ENCODE assay signal across 8 mouse cellular contexts in the genomic region with DNA sequence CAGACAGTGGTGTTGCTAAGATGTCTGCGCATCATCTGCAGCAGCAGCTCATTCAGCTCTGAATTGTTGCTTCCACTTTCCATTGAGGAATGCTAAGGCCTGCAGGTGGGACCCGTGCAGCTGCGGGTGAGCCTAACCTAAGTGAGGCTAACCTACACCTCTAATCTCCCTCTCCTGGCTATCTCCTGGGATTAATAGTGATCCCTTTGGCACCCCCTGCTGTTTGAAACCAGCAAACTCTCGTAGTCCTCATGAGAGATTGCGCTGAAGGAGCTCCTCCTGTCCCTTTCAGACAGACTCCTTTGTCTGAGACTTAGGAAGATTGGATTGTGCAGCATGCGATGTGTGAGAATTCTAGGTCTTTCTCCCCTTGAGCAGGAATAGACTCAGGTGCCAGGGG.
DNase-seq lines count a peak whose midpoint lies in the region; ATAC-seq and TF ChIP-seq lines count a peak whose summit lies in the region.

No protein-coding gene starts in this region.

- 31% methylated on average over 6 of the region's 6 CpGs for WGBS in forebrain, postnatal 0 days

- no peak overlapping the region for H3K4me2 ChIP-seq in forebrain, postnatal 0 days (ENCODE audit: low read depth)

- H3K27me3 ChIP-seq in forebrain, postnatal 0 days (ENCODE audit: insufficient read depth, low read length): no peaks in the 10 kb centered on the region

- ATAC-seq in forebrain, postnatal 0 days: peak; percentile 43; the same call in 1 of the 2 replicates

- H3K36me3 ChIP-seq in forebrain, postnatal 0 days (ENCODE audit: insufficient read depth): no peaks in the 10 kb centered on the region

- H3K27ac ChIP-seq in forebrain, postnatal 0 days (ENCODE audit: low read depth, low read length): no peak overlapping the region

- no peaks in the 10 kb centered on the region for H3K4me1 ChIP-seq in forebrain, postnatal 0 days (ENCODE audit: insufficient read depth)

- peak; percentile 86 for DNase-seq in heart, adult 11 months
- no peak for DNase-seq in heart, postnatal 25 days (ENCODE audit: low spot score)
- DNase-seq in A20 (ENCODE audit: low read depth, low spot score) (peak; percentile 60), adipocyte (ENCODE audit: low spot score) (peak; percentile 78)
- peak; percentile 78 for DNase-seq in forebrain, postnatal 0 days
- DNase-seq in layer of hippocampus, adult 9-11 months: peak; percentile 34
- peak; percentile 61 for DNase-seq in mesoderm, embryonic 11.5 days (ENCODE audit: low read depth, low spot score)
- DNase-seq in thymus, postnatal 25 days: peak; percentile 40

- H3K4me3 ChIP-seq in forebrain, postnatal 0 days (ENCODE audit: low read depth, low read length): no peak overlapping the region

- intact Hi-C loops in heart, postnatal 25 days (cut with DNase I): loop anchor here (5.0 to 10.0 kb wide), 2 partner anchors 547 to 775 kb away; no protein-coding TSS in a partner anchor

- H3K9ac ChIP-seq in forebrain, postnatal 0 days: no peak overlapping the region

- TF ChIP-seq CTCF in forebrain, postnatal 0 days (IDR thresholded peaks at IDR 0.05; ENCODE audit: low read depth): peak; percentile 74

- H3K9me3 ChIP-seq in forebrain, postnatal 0 days (ENCODE audit: low read length): no peaks in the 10 kb centered on the region
